Mouse (Mus musculus) embryonic facial prominence, embryonic 13.5 days (tissue): ENCODE data around the gene Fpgs. TPM values are rescaled to one million over a fixed set of nuclear protein-coding genes. Genes with fewer than 3 reads are reported as not detected.

ENCODE experiments used
- ATAC-seq: fragments of 200-750 bp; cut with Nextera tagmentation; 2 replicates; pipeline ENCODE4 v1.8.0; 2017; ENCODE audit warnings: low read depth; ENCODE audit not compliant: insufficient number of reproducible peaks, insufficient read depth, low FRiP score, low TSS enrichment
- H3K27ac ChIP-seq: fragments of 300-500 bp; sonication (generic); 2 replicates; pipeline ENCODE4 v1.5.1; 2015; ENCODE audit warnings: moderate library complexity, mild to moderate bottlenecking, inconsistent platforms
- H3K27me3 ChIP-seq: fragments of 300-500 bp; sonication (generic); 2 replicates; pipeline ENCODE4 v1.6.1; 2015; ENCODE audit warnings: mild to moderate bottlenecking, inconsistent platforms
- H3K36me3 ChIP-seq: fragments of 300-500 bp; sonication (generic); 2 replicates; pipeline ENCODE4 v1.6.1; 2015; ENCODE audit warnings: mild to moderate bottlenecking, inconsistent platforms
- H3K4me1 ChIP-seq: fragments of 300-500 bp; sonication (generic); 2 replicates; pipeline ENCODE4 v1.6.1; 2015; ENCODE audit warnings: inconsistent platforms
- H3K4me2 ChIP-seq: fragments of 300-500 bp; sonication (generic); 2 replicates; pipeline ENCODE4 v1.6.1; 2015; ENCODE audit warnings: moderate library complexity, mild to moderate bottlenecking, inconsistent platforms
- H3K4me3 ChIP-seq: fragments of 300-500 bp; sonication (generic); 2 replicates; pipeline ENCODE4 v1.5.1; 2015; ENCODE audit warnings: mild to moderate bottlenecking, inconsistent platforms
- H3K9ac ChIP-seq: fragments of 300-500 bp; sonication (generic); 2 replicates; pipeline ENCODE4 v1.6.1; 2015; ENCODE audit warnings: mild to moderate bottlenecking, inconsistent platforms
- H3K9me3 ChIP-seq: fragments of 300-500 bp; sonication (generic); 2 replicates; pipeline ENCODE4 v1.6.1; 2016; ENCODE audit warnings: inconsistent platforms
- WGBS: fragments of 180-500 bp; shearing (Covaris S2); methylation state at CpG from one replicate; pipeline ENCODE4 v1.1.7; 2015; ENCODE audit warnings: mixed read lengths; 5-methylcytosine and 5-hydroxymethylcytosine counted together
- polyA plus RNA-seq: library from polyadenylated mRNA; unstranded; fragments of >200 nt; fragmentation: Nextera tagmentation; extraction: Ambion mirVana; gene quantifications from 2 replicates; pipeline ENCODE4 v1.2.1, GENCODE M21; 2015

Gene Fpgs
- polyA plus RNA-seq, 1 experiment from 2014 or later = 34.1 TPM

DNA sequence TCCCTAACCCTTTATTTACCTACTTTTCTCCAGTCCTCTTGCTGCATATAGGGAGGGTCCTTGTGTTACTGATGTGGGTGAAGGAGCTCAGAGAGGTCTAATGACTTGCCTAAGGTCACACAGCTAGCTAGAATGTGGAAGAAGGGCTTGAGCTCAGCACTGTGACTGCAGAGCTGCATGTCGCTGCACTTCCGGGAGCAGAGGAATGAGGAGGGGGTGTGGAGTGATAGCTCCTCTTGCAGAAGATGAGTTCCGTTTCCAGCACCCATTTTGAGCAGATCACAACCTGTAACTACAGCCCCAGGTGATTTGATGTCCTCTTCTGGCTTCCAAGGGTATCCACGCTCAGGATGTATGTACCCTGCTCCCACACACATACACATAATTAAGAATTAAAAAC, 20.2 kb upstream of the Fpgs start:
- H3K4me1 ChIP-seq = peaks cover 36% of the 10 kb centered on the region
- H3K36me3 ChIP-seq = peaks cover 8% of the 10 kb centered on the region; the same call in 1 of the 2 replicates
- H3K4me2 ChIP-seq = no peak overlapping the region
- H3K9me3 ChIP-seq = no peaks in the 10 kb centered on the region
- no peak for ATAC-seq
- no peak overlapping the region for H3K9ac ChIP-seq
- H3K27me3 ChIP-seq = no peaks in the 10 kb centered on the region
- H3K4me3 ChIP-seq = no peak overlapping the region
- WGBS = 84% methylated on average over 4 of the region's 4 CpGs
- no peak overlapping the region for H3K27ac ChIP-seq

DNA sequence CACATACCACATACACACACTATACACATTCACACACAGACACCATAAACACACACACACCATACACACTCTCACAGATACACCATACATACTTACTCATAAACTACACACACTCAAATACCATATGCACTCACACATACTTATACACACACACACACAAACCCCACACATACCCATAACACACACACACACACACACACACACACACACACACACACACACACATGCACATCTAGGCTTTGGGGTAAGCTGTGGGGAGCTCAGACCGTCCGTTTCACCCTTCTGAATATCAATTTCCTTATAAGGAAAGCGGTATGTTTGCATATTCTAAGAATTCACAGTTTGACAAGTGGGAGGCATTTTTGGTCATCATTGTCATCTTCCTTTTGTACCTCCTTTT, 18.6 kb upstream of the Fpgs start:
- Histone ChIP-seq H3K9me3 (no peaks in the 10 kb centered on the region), H3K4me1 (peaks cover 32% of the 10 kb centered on the region), H3K4me3 (no peak overlapping the region), H3K36me3 (peaks cover 8% of the 10 kb centered on the region; the same call in 1 of the 2 replicates), H3K27me3 (no peaks in the 10 kb centered on the region), H3K27ac (no peak overlapping the region), H3K4me2 (no peak overlapping the region), H3K9ac (no peak overlapping the region)
- WGBS = 70% methylated on average over 3 of the region's 3 CpGs
- ATAC-seq = no peak

DNA sequence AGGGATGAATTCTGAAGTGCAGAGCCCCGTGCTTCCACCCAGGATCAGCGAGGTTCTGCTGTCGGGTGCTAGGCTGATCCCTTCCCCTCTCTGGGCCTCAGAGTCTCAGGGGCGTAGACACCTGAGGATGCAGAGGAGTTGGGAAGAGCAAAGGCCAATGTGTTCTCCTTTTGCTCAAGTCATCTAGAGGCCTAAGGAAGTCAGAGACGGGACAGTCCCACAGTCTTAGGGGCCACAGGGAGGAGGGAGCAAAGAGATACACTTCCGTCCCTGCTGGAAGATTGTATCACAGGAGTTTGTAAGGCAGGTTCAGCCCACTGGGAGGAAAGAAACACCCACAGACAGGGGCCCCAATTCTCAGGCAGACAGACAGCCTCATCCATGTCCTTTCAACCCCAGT, 18.1 kb upstream of the Fpgs start:
- Histone ChIP-seq H3K27ac (no peak overlapping the region), H3K9ac (peak overlapping the region; percentile 27; the same call in 1 of the 2 replicates), H3K36me3 (peaks cover 8% of the 10 kb centered on the region; the same call in 1 of the 2 replicates), H3K4me2 (peak overlapping the region; percentile 53), H3K4me1 (peaks cover 30% of the 10 kb centered on the region), H3K9me3 (no peaks in the 10 kb centered on the region), H3K27me3 (no peaks in the 10 kb centered on the region), H3K4me3 (0 out of 2 replicates have a peak overlapping the region, but pooled peaks have one; percentile 30)
- ATAC-seq = no peak
- 50% methylated on average over 6 of the region's 6 CpGs for WGBS

DNA sequence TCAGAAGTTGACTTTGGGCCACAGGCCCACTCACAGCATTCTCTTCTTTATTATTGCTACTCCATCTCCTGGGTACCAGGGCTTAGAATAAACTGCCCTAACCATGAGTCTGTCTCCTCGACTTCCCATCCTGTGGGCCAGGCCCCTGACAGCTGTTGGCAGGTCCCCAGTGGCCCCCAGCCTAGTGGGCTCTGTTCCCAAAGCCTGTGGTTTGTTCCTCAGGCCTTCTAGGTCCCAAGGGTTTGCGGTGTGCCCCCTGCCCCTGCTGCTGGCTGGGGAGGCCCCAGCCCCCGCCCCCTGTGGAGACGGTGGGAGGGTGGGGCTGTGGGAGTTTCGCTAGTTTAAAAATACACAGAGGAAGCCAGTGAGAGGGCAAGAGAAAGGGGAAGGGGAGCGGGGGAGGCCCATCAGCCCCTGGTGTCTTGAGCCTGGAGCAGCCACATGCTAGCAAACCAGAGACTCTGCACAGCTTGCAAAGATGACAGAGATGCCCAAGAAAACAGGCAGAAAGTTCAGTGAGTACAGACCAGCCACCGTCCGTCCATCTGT, 16.8 kb upstream of the Fpgs start, which contains the start of gene Sh2d3c:
Gene Sh2d3c (plus strand): TSS at position 375 of the 549 bp plus-strand sequence.
- H3K27me3 ChIP-seq = no peaks in the 10 kb centered on the region
- H3K4me2 ChIP-seq = peak within 1 kb of the TSS; percentile 53
- ATAC-seq = 0 out of 2 replicates have a peak, but pooled peaks have one; percentile 35
- peaks cover 8% of the 10 kb centered on the region; the same call in 1 of the 2 replicates for H3K36me3 ChIP-seq
- 32% methylated on average over 8 of the region's 8 CpGs for WGBS
- H3K27ac ChIP-seq = peak within 1 kb of the TSS; percentile 52
- no peaks in the 10 kb centered on the region for H3K9me3 ChIP-seq
- H3K4me3 ChIP-seq = peak within 1 kb of the TSS; percentile 30
- H3K9ac ChIP-seq = peak within 1 kb of the TSS; percentile 41
- H3K4me1 ChIP-seq = peaks cover 28% of the 10 kb centered on the region

DNA sequence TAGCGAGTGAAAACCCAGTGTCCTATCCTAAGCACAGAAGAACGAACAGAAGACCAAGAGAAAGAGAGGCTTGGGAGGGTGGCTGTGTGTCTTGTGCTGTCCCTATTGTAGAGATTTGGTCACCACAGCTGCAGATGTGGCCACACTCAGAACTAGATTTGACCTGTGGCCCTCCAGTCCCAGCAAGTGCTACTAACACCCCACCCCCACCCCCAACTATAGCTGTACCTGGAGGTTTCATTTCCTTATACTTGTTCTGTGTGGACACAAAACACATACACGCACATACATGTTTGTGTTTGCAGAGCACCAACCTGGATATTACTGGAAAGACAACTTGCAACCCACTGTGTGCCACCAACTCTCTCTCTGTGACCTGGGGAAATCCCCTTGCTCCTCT, 16.1 kb upstream of the Fpgs start:
- Histone ChIP-seq H3K27me3 (no peaks in the 10 kb centered on the region), H3K4me1 (peaks cover 29% of the 10 kb centered on the region), H3K4me2 (no peak overlapping the region), H3K27ac (peak overlapping the region; percentile 52; the same call in 1 of the 2 replicates), H3K9me3 (no peaks in the 10 kb centered on the region), H3K36me3 (peaks cover 1% of the 10 kb centered on the region; the same call in 1 of the 2 replicates), H3K4me3 (no peak overlapping the region), H3K9ac (no peak overlapping the region)
- ATAC-seq = no peak
- 86% methylated on average over 3 of the region's 3 CpGs for WGBS

DNA sequence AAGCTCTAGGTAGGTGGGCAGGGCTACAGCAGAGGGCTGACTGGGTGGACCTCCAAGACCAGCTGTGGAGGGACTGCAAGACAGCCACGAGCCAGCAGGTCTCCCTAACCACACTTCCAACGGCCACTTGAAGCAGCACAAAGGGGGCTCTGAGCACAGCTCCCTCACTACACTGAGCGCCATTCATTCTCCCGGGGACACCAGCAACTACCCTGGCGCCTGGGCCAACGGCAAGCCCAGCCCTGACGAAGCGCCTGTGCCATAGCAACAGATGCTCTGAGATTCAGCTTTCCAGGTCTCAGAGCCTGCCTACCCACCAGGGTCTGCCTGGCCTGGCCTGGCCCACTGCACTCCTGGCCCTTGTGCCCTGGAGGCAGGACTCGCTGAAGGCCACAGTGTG, 14.8 kb upstream of the Fpgs start:
- Histone ChIP-seq H3K4me2 (no peak overlapping the region), H3K9me3 (no peaks in the 10 kb centered on the region), H3K27me3 (no peaks in the 10 kb centered on the region), H3K27ac (peak overlapping the region; percentile 53), H3K4me3 (no peak overlapping the region), H3K36me3 (no peaks in the 10 kb centered on the region), H3K4me1 (peaks cover 40% of the 10 kb centered on the region), H3K9ac (no peak overlapping the region)
- ATAC-seq = peak; percentile 50
- 40% methylated on average over 9 of the region's 9 CpGs for WGBS

DNA sequence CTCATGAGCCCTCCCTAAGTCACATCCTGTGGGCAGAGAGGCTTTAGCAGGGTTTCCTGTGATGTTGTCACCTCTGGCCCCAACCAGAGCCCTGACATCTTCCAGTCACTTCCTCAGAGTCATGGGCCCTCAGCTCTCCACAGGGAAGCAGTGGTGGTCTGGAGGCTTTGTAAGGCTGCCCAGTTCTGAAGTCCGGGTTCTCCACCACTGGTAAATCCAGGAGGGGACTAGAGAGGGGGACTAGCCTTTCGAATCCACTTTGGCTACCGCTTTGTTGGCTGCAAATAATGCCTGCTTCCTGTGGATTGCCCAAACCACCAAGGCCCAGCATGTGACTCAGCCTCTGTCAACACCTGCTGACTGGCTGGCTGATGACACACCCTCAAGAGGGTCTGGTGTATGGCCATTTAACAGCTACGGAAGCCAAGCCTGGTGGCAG, 11.1 kb upstream of the Fpgs start:
- Histone ChIP-seq H3K4me1 (peaks cover 30% of the 10 kb centered on the region), H3K9me3 (no peaks in the 10 kb centered on the region), H3K4me2 (no peak overlapping the region), H3K9ac (no peak overlapping the region), H3K36me3 (peaks cover 11% of the 10 kb centered on the region), H3K4me3 (no peak overlapping the region), H3K27ac (no peak overlapping the region; the same call in 1 of the 2 replicates), H3K27me3 (no peaks in the 10 kb centered on the region)
- 72% methylated on average over 4 of the region's 4 CpGs for WGBS
- ATAC-seq = no peak

DNA sequence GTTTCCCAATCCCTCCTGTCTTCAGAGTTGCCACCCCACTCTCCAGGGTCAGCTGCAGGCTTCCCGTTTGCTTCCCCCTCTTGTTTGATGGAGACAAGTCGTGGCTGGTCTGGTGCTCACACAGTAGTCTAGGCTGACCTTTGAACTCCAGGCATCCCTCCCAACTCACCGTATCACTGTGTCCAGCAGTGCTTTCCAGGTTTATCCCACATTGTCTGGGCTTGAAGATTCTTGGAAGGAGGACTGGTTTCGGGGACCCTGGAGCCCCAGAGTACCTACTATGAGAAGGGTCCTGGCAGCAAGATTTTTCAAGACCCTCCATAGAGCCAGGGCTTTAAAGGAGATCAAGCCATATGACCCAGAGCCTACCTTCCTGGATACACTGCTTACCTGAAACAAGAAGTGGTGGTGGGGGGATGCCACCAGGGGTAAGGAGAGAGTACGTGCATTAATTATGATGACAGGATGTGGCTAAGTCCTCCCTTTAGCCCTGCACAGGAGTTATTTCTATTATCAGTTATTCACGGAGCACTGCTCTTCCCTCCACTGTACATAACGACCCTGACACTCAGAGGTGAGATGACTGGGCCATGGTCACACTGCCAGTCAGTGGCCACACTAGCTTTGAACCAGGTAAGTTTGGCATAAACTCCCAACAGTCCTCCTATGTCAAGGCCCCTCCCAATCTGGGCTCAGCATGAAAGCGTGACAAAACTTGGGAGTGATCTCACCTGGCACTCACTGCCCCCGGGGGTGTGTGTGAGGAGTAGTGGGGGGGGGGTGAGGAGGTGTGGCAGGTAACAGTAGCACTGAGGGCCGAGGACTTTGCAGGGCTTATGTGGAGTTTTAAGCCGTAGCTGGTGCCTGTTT, 10.4 kb upstream of the Fpgs start:
- Histone ChIP-seq H3K9ac (peak overlapping the region; percentile 61; the same call in 1 of the 2 replicates), H3K4me1 (peaks cover 30% of the 10 kb centered on the region), H3K4me3 (peak overlapping the region; percentile 87; the same call in 1 of the 2 replicates), H3K36me3 (peaks cover 18% of the 10 kb centered on the region), H3K27ac (peak overlapping the region; percentile 97), H3K9me3 (no peaks in the 10 kb centered on the region), H3K4me2 (peak overlapping the region; percentile 93), H3K27me3 (no peaks in the 10 kb centered on the region)
- 51% methylated on average over 11 of the region's 11 CpGs for WGBS
- no peak for ATAC-seq

DNA sequence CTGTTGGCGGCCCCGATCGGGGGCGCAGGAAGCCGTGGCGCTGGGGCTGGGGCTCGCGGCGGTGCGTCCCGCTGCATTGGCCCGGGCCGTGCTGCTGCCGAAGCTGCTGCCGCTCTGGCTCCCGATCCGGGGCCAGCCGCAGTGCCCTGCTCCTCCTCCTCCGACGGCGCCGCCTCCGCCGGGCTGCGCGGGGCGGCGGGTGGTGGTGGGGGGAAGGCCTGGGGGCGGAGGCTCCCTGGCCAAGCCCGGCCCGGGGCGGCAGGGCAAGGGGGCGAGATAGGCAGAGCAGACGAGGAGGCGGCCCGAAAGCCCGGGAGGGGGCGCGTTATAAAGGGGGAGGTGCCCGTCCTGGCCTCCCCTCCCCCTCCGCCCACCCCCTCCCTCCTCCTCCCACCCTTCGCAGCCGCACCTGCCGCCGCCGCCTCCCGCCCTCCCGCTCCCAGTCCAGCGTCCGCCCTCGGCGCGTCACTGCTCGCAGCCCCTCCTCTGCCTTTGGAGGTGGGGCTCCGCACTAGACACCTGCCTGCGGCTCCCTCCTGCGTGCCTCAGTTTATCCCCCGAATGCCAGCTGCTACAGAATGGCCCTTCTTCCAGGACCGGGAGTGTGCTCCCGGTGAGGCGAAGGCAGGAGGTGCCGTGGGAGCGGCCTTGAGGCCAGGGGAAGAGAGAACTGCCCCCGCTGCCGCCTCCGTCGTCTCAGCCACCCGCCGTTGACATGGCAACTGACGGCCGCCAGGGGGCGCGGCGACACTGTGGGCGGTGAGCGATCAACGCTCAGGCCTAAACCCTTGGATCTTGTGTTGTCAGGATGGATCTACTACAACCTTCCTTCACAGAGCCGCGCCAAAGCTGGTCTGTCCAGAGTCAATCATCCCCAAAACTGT, 9.2 kb upstream of the Fpgs start, which contains the start of gene Cdk9:
Gene Cdk9 (minus strand): TSS at position 143 of the 884 bp plus-strand sequence.
- Histone ChIP-seq H3K9me3 (no peaks in the 10 kb centered on the region), H3K4me1 (peaks cover 25% of the 10 kb centered on the region), H3K9ac (peak within 1 kb of the TSS; percentile 88), H3K4me3 (peak within 1 kb of the TSS; percentile 87), H3K4me2 (peak within 1 kb of the TSS; percentile 93), H3K27me3 (no peaks in the 10 kb centered on the region), H3K27ac (peak within 1 kb of the TSS; percentile 97), H3K36me3 (peaks cover 29% of the 10 kb centered on the region)
- under 1% methylated on average over 62 of the region's 79 CpGs for WGBS
- peak; percentile 86 for ATAC-seq

DNA sequence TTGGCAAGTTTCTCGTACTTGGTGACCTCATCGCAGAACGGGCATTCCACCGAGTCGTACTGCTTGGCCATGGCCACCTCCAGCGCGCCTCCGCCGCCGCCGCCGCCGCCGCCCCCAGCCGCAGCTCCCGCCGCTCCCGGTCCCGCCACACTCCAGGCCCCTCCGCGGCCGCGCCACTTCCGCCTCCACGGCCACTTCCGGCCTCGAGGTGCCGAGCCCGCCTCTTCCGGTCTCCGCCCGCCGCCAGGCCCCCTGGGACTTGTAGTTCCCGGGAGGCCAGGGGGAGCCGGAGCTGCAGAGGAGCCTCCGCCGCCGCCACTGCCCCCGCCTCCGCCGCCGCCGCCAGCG, 8.6 kb upstream of the Fpgs start:
- H3K4me3 ChIP-seq = peak overlapping the region; percentile 87
- peak overlapping the region; percentile 97 for H3K27ac ChIP-seq
- peaks cover 25% of the 10 kb centered on the region for H3K4me1 ChIP-seq
- H3K4me2 ChIP-seq = peak overlapping the region; percentile 93
- peaks cover 35% of the 10 kb centered on the region for H3K36me3 ChIP-seq
- H3K9me3 ChIP-seq = no peaks in the 10 kb centered on the region
- peak overlapping the region; percentile 88 for H3K9ac ChIP-seq
- H3K27me3 ChIP-seq = no peaks in the 10 kb centered on the region
- ATAC-seq = peak; percentile 86
- under 1% methylated on average over 39 of the region's 44 CpGs for WGBS

DNA sequence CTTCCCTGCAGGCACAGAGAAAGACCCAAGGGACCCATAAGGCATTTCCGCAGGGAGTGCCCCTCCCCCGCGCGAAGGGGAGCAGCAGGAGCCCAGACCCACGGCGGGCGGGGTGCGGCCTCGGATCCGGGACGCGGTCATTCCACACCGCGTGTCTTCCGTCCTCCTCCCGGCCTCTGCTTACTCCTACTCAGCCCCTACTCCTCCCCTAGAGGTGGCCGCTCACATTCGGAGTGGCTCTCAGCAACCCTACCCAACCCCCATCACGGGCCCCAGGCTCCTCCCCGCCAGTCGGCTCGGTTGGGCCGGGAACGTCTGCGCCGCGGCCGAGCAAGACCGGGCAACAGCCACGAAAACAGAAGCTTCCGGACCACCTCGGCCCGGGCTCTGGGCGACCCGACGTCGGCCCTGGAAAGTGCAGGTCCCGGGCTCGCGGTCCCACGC, 8.2 kb upstream of the Fpgs start:
- H3K27me3 ChIP-seq = no peaks in the 10 kb centered on the region
- no peaks in the 10 kb centered on the region for H3K9me3 ChIP-seq
- peak overlapping the region; percentile 88 for H3K9ac ChIP-seq
- peak overlapping the region; percentile 97 for H3K27ac ChIP-seq
- peak overlapping the region; percentile 87 for H3K4me3 ChIP-seq
- under 1% methylated on average over 41 of the region's 41 CpGs for WGBS
- H3K4me2 ChIP-seq = peak overlapping the region; percentile 93
- H3K36me3 ChIP-seq = peaks cover 39% of the 10 kb centered on the region
- H3K4me1 ChIP-seq = peaks cover 25% of the 10 kb centered on the region
- peak; percentile 44 for ATAC-seq
